Mouse (Mus musculus) ZHBTc4 (cell line): ENCODE data around the gene Zfp579.

Experiments used
- DNase-seq: peaks from one replicate; pipeline ENCODE4 v3.0.0-alpha.2; 2011; ENCODE audit warnings: low read depth, low spot score

Gene Zfp579

GRCm38 (mm10) chr7:4996003-4996895, at the start of gene Zfp579:
TSS of gene Zfp579 (minus strand) at chr7:4996158.
- DNase-seq, result peak; percentile 90

- no peak for DNase-seq
These were observed 49.0 kb upstream of the Zfp579 start for GRCm38 (mm10) chr7:5044981-5045380.

- peak; percentile 43 for DNase-seq
These were observed 43.0 kb upstream of the Zfp579 start for GRCm38 (mm10) chr7:5038940-5039339.

- DNase-seq, result peak; percentile 96
These were observed 42.3 kb upstream of the Zfp579 start, which contains the start of gene Zfp784 for GRCm38 (mm10) chr7:5038109-5038732. TSS of gene Zfp784 (minus strand) at chr7:5038446.

GRCm38 (mm10) chr7:5037467-5037866, 41.5 kb upstream of the Zfp579 start:
- no peak for DNase-seq

GRCm38 (mm10) chr7:5037026-5037425, 41.1 kb upstream of the Zfp579 start:
- DNase-seq, result no peak

GRCm38 (mm10) chr7:5036136-5036535, 40.2 kb upstream of the Zfp579 start:
- no peak for DNase-seq

- no peak for DNase-seq
These were observed 39.7 kb upstream of the Zfp579 start for GRCm38 (mm10) chr7:5035628-5036027.

- DNase-seq, result no peak
These were observed 37.9 kb upstream of the Zfp579 start, which contains the start of gene 4632433K11Rik for GRCm38 (mm10) chr7:5033818-5034217. TSS of gene 4632433K11Rik (plus strand) at chr7:5034118.

GRCm38 (mm10) chr7:5031496-5031895, 35.5 kb upstream of the Zfp579 start:
- DNase-seq, result peak; percentile 71

GRCm38 (mm10) chr7:5030554-5031275, 34.8 kb upstream of the Zfp579 start:
- peak; percentile 78 for DNase-seq

GRCm38 (mm10) chr7:5029946-5030345, 34.0 kb upstream of the Zfp579 start:
- peak; percentile 69 for DNase-seq

- peak; percentile 43 for DNase-seq
These were observed 33.6 kb upstream of the Zfp579 start for GRCm38 (mm10) chr7:5029543-5029942.

- no peak for DNase-seq
These were observed 25.2 kb upstream of the Zfp579 start for GRCm38 (mm10) chr7:5021197-5021596.

- DNase-seq, result no peak
These were observed 24.7 kb upstream of the Zfp579 start for GRCm38 (mm10) chr7:5020685-5021084.

GRCm38 (mm10) chr7:5020000-5020681, 24.2 kb upstream of the Zfp579 start, which contains the start of the genes Zfp865 and Ccdc106:
TSS of gene Zfp865 (plus strand) at chr7:5020376.
TSS of gene Ccdc106 (plus strand) at chr7:5020553.
- DNase-seq, result peak; percentile 99

- DNase-seq, result peak; percentile 50
These were observed 23.6 kb upstream of the Zfp579 start for GRCm38 (mm10) chr7:5019576-5019975.

GRCm38 (mm10) chr7:5017931-5018330, 22.0 kb upstream of the Zfp579 start:
- DNase-seq, result no peak

GRCm38 (mm10) chr7:5017352-5017751, 21.4 kb upstream of the Zfp579 start:
- peak; percentile 75 for DNase-seq

GRCm38 (mm10) chr7:5016920-5017319, 21.0 kb upstream of the Zfp579 start:
- peak; percentile 53 for DNase-seq

GRCm38 (mm10) chr7:5016057-5016456, 20.1 kb upstream of the Zfp579 start:
- DNase-seq, result no peak
